Mouse (Mus musculus) neural tube, embryonic 12.5 days (tissue): Measurements from ENCODE around the gene Soga1. TPM values are rescaled to one million over a fixed set of nuclear protein-coding genes. Genes with fewer than 3 reads are reported as not detected.

Source experiments
- ATAC-seq: fragments of 200-750 bp; cut with Nextera tagmentation; 2 replicates; pipeline ENCODE4 v1.8.0; 2017; ENCODE audit warnings: low read depth, mild to moderate bottlenecking, moderate TSS enrichment, moderate library complexity; ENCODE audit not compliant: low FRiP score
- H3K27ac ChIP-seq: fragments of 300-500 bp; sonication (generic); 2 replicates; pipeline ENCODE4 v1.5.1; 2016
- H3K27me3 ChIP-seq: fragments of 300-500 bp; sonication (generic); replicated peaks from 2 replicates; pipeline ENCODE4 v1.6.1; 2016; ENCODE audit warnings: mild to moderate bottlenecking
- H3K36me3 ChIP-seq: fragments of 300-500 bp; sonication (generic); 2 replicates; pipeline ENCODE4 v1.6.1; 2016; ENCODE audit warnings: mild to moderate bottlenecking
- H3K4me1 ChIP-seq: fragments of 300-500 bp; sonication (generic); 2 replicates; pipeline ENCODE4 v1.6.1; 2016
- H3K4me2 ChIP-seq: fragments of 300-500 bp; sonication (generic); replicated peaks from 2 replicates; pipeline ENCODE4 v1.6.1; 2016; ENCODE audit warnings: mild to moderate bottlenecking
- H3K4me3 ChIP-seq: fragments of 300-500 bp; sonication (generic); 2 replicates; pipeline ENCODE4 v1.5.1; 2016
- H3K9ac ChIP-seq: fragments of 300-500 bp; sonication (generic); 2 replicates; pipeline ENCODE4 v1.6.1; 2016; ENCODE audit warnings: mild to moderate bottlenecking
- H3K9me3 ChIP-seq: fragments of 300-500 bp; sonication (generic); 2 replicates; pipeline ENCODE4 v1.6.1; 2016; ENCODE audit warnings: mild to moderate bottlenecking
- WGBS: fragments of 180-500 bp; shearing (Covaris S2); methylation state at CpG from one replicate; pipeline ENCODE4 v1.1.7; 2016; 5-methylcytosine and 5-hydroxymethylcytosine counted together
- polyA plus RNA-seq: library from polyadenylated mRNA; unstranded; fragments of >200 nt; fragmentation: Nextera tagmentation; extraction: Ambion mirVana; gene quantifications from 2 replicates; pipeline ENCODE4 v1.2.1, GENCODE M21; 2016

Gene Soga1
- polyA plus RNA-seq, 1 experiment from 2014 or later, result 6.1 TPM

- peaks cover 21% of the 10 kb centered on the region for H3K36me3 ChIP-seq
- no peaks in the 10 kb centered on the region for H3K9me3 ChIP-seq
- peaks cover 68% of the 10 kb centered on the region for H3K4me1 ChIP-seq
- H3K27me3 ChIP-seq, result no peaks in the 10 kb centered on the region
- ATAC-seq, result no peak
- WGBS, result 24% methylated on average over 5 of the region's 5 CpGs
- H3K9ac ChIP-seq, result peak overlapping the region; percentile 99
- peak overlapping the region; percentile 100 for H3K4me3 ChIP-seq
- H3K27ac ChIP-seq, result no peak overlapping the region
- H3K4me2 ChIP-seq, result peak overlapping the region; percentile 98
These were observed 1.9 kb downstream of the Soga1 start for GRCm38 (mm10) chr2:157077160-157077559.

GRCm38 (mm10) chr2:157076585-157076984, 2.5 kb downstream of the Soga1 start:
- 84% methylated on average over 7 of the region's 7 CpGs for WGBS
- H3K9me3 ChIP-seq, result no peaks in the 10 kb centered on the region
- H3K27me3 ChIP-seq, result no peaks in the 10 kb centered on the region
- peak overlapping the region; percentile 2; the same call in 1 of the 2 replicates for H3K9ac ChIP-seq
- peaks cover 21% of the 10 kb centered on the region for H3K36me3 ChIP-seq
- ATAC-seq, result no peak
- H3K27ac ChIP-seq, result no peak overlapping the region
- H3K4me3 ChIP-seq, result peak overlapping the region; percentile 100
- H3K4me1 ChIP-seq, result peaks cover 70% of the 10 kb centered on the region
- peak overlapping the region; percentile 98 for H3K4me2 ChIP-seq

- peak overlapping the region; percentile 19; the same call in 1 of the 2 replicates for H3K4me3 ChIP-seq
- H3K27ac ChIP-seq, result no peak overlapping the region
These were observed 3.4 kb downstream of the Soga1 start for GRCm38 (mm10) chr2:157075685-157076084.

GRCm38 (mm10) chr2:157075226-157075625, 3.8 kb downstream of the Soga1 start:
- 0 out of 2 replicates have a peak overlapping the region, but pooled peaks have one; percentile 19 for H3K4me3 ChIP-seq
- WGBS, result 93% methylated on average over 3 of the region's 3 CpGs
- ATAC-seq, result no peak
- H3K9me3 ChIP-seq, result no peaks in the 10 kb centered on the region
- H3K27me3 ChIP-seq, result no peaks in the 10 kb centered on the region
- no peak overlapping the region for H3K27ac ChIP-seq
- peak overlapping the region; percentile 98 for H3K4me2 ChIP-seq
- H3K9ac ChIP-seq, result peak overlapping the region; percentile 2; the same call in 1 of the 2 replicates
- peaks cover 83% of the 10 kb centered on the region for H3K4me1 ChIP-seq
- H3K36me3 ChIP-seq, result peaks cover 24% of the 10 kb centered on the region

More at GRCm38 (mm10) chr2:157075685-157076084, 3.4 kb downstream of the Soga1 start:
- no peak for ATAC-seq
- Histone ChIP-seq H3K4me2 (peak overlapping the region; percentile 98), H3K4me1 (peaks cover 79% of the 10 kb centered on the region), H3K27me3 (no peaks in the 10 kb centered on the region), H3K9ac (peak overlapping the region; percentile 2; the same call in 1 of the 2 replicates), H3K36me3 (peaks cover 21% of the 10 kb centered on the region), H3K9me3 (no peaks in the 10 kb centered on the region)
- 81% methylated on average over 3 of the region's 3 CpGs for WGBS

GRCm38 (mm10) chr2:157074772-157075171, 4.3 kb downstream of the Soga1 start:
- H3K4me3 ChIP-seq, result no peak overlapping the region
- no peaks in the 10 kb centered on the region for H3K9me3 ChIP-seq
- no peaks in the 10 kb centered on the region for H3K27me3 ChIP-seq
- H3K36me3 ChIP-seq, result peaks cover 24% of the 10 kb centered on the region
- peak overlapping the region; percentile 98 for H3K4me2 ChIP-seq
- H3K27ac ChIP-seq, result no peak overlapping the region
- H3K9ac ChIP-seq, result peak overlapping the region; percentile 26; the same call in 1 of the 2 replicates
- H3K4me1 ChIP-seq, result peaks cover 83% of the 10 kb centered on the region
- ATAC-seq, result no peak
- WGBS, result 79% methylated on average over 5 of the region's 5 CpGs

- H3K9ac ChIP-seq, result peak overlapping the region; percentile 26; the same call in 1 of the 2 replicates
- H3K9me3 ChIP-seq, result no peaks in the 10 kb centered on the region
These were observed 4.8 kb downstream of the Soga1 start for GRCm38 (mm10) chr2:157074186-157074724.

GRCm38 (mm10) chr2:157073378-157074052, 5.5 kb downstream of the Soga1 start:
- no peak for ATAC-seq
- Histone ChIP-seq H3K27ac (no peak overlapping the region), H3K36me3 (peaks cover 24% of the 10 kb centered on the region), H3K9ac (no peak overlapping the region), H3K4me1 (peaks cover 92% of the 10 kb centered on the region), H3K4me2 (no peak overlapping the region), H3K27me3 (no peaks in the 10 kb centered on the region), H3K9me3 (no peaks in the 10 kb centered on the region), H3K4me3 (no peak overlapping the region)
- WGBS, result 86% methylated on average over 9 of the region's 9 CpGs

More at GRCm38 (mm10) chr2:157074186-157074724, 4.8 kb downstream of the Soga1 start:
- Histone ChIP-seq H3K36me3 (peaks cover 24% of the 10 kb centered on the region), H3K27ac (no peak overlapping the region; the same call in 1 of the 2 replicates), H3K27me3 (no peaks in the 10 kb centered on the region), H3K4me3 (no peak overlapping the region), H3K4me2 (peak overlapping the region; percentile 98), H3K4me1 (peaks cover 84% of the 10 kb centered on the region)
- ATAC-seq, result no peak
- WGBS, result 84% methylated on average over 9 of the region's 9 CpGs

- ATAC-seq, result no peak
- WGBS, result 85% methylated on average over 9 of the region's 9 CpGs
- Histone ChIP-seq H3K9ac (no peak overlapping the region), H3K4me2 (no peak overlapping the region), H3K27ac (no peak overlapping the region), H3K9me3 (no peaks in the 10 kb centered on the region), H3K36me3 (peaks cover 24% of the 10 kb centered on the region), H3K4me1 (peaks cover 89% of the 10 kb centered on the region), H3K27me3 (no peaks in the 10 kb centered on the region), H3K4me3 (no peak overlapping the region)
These were observed 6.6 kb downstream of the Soga1 start for GRCm38 (mm10) chr2:157072316-157072990.

GRCm38 (mm10) chr2:157071556-157071955, 7.5 kb downstream of the Soga1 start:
- Histone ChIP-seq H3K27ac (no peak overlapping the region), H3K4me1 (peaks cover 86% of the 10 kb centered on the region), H3K9ac (no peak overlapping the region), H3K9me3 (no peaks in the 10 kb centered on the region), H3K36me3 (peaks cover 23% of the 10 kb centered on the region), H3K4me3 (no peak overlapping the region), H3K4me2 (peak overlapping the region; percentile 18; the same call in 1 of the 2 replicates), H3K27me3 (no peaks in the 10 kb centered on the region)
- 74% methylated on average over 2 of the region's 2 CpGs for WGBS
- ATAC-seq, result no peak

- Histone ChIP-seq H3K36me3 (peaks cover 22% of the 10 kb centered on the region), H3K9ac (0 out of 2 replicates have a peak overlapping the region, but pooled peaks have one; percentile 21), H3K4me3 (no peak overlapping the region), H3K4me2 (peak overlapping the region; percentile 2; the same call in 1 of the 2 replicates), H3K27ac (0 out of 2 replicates have a peak overlapping the region, but pooled peaks have one; percentile 5), H3K9me3 (no peaks in the 10 kb centered on the region), H3K4me1 (peaks cover 82% of the 10 kb centered on the region), H3K27me3 (no peaks in the 10 kb centered on the region)
- 64% methylated on average over 9 of the region's 9 CpGs for WGBS
- no peak for ATAC-seq
These were observed 8.7 kb downstream of the Soga1 start for GRCm38 (mm10) chr2:157070365-157070764.

- peaks cover 22% of the 10 kb centered on the region for H3K36me3 ChIP-seq
- H3K4me2 ChIP-seq, result peak overlapping the region; percentile 2; the same call in 1 of the 2 replicates
- no peak overlapping the region for H3K27ac ChIP-seq
- 0 out of 2 replicates have a peak overlapping the region, but pooled peaks have one; percentile 38 for H3K9ac ChIP-seq
- 57% methylated on average over 3 of the region's 3 CpGs for WGBS
- no peak for ATAC-seq
- H3K4me1 ChIP-seq, result peaks cover 82% of the 10 kb centered on the region
- no peaks in the 10 kb centered on the region for H3K9me3 ChIP-seq
- no peaks in the 10 kb centered on the region for H3K27me3 ChIP-seq
- H3K4me3 ChIP-seq, result no peak overlapping the region
These were observed 9.2 kb downstream of the Soga1 start for GRCm38 (mm10) chr2:157069755-157070315.
